Mouse (Mus musculus): ENCODE measurements around the gene Ubald1. TPM values are rescaled to one million over a fixed set of nuclear protein-coding genes. Genes with fewer than 3 reads are reported as not detected.

Gene Ubald1
- total and polyA plus RNA-seq, 2 experiments from 2014 or later = 37.7 to 79.2 TPM

DNA sequence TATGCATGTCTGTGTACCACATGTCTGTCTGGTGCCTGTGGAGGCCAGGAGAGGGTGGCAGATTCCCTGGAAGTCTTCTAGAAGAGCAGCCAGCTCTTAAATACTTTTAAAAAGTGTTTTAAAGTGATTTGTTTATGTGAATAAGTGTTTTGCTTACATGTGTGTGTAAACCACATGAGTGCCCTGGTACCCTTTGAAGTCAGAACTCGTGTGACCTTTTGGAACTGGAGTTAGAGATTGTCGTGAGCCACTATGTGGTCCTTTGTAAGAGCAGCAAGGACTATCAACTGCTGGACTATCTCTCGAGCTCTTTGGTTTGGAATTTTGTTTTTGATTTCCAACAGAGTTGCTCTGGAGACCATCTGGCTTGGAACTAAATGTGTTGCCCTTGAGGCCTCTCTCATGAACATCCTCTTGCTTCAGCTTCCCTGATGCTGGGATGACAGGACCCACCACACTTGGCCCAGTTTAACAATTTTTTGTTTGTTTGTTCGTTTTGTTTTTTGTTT, 10.1 kb upstream of the Ubald1 start:
- DNase-seq (no peak), ATAC-seq (no peak)
- H3K4me1 ChIP-seq (ENCODE audit: insufficient read depth) = peaks cover 16% of the 10 kb centered on the region
- 71% methylated on average over 4 of the region's 4 CpGs for WGBS
- H3K27ac ChIP-seq (ENCODE audit: low read depth, low read length) = no peak overlapping the region
- H3K4me2 ChIP-seq (ENCODE audit: low read depth) = no peak overlapping the region
- H3K27me3 ChIP-seq (ENCODE audit: insufficient read depth, low read length) = no peaks in the 10 kb centered on the region
- no peaks in the 10 kb centered on the region for H3K36me3 ChIP-seq (ENCODE audit: insufficient read depth)
- no peak for TF ChIP-seq CTCF (IDR thresholded peaks at IDR 0.05; ENCODE audit: low read depth)
- no peak overlapping the region for H3K9ac ChIP-seq
- H3K9me3 ChIP-seq (ENCODE audit: low read length) = no peaks in the 10 kb centered on the region
- no peak overlapping the region for H3K4me3 ChIP-seq (ENCODE audit: low read depth, low read length)

- TF ChIP-seq CTCF (IDR thresholded peaks at IDR 0.05; ENCODE audit: low read depth) = no peak
These were observed 6.5 kb upstream of the Ubald1 start for GRCm38 (mm10) chr16:4886690-4887020.

GRCm38 (mm10) chr16:4885760-4886689, 5.9 kb upstream of the Ubald1 start, which contains the start of gene Mgrn1:
Mgrn1 (plus strand) TSS chr16:4886249.
- peaks cover 16% of the 10 kb centered on the region for H3K4me1 ChIP-seq (ENCODE audit: insufficient read depth)

More at GRCm38 (mm10) chr16:4886690-4887020, 6.5 kb upstream of the Ubald1 start:
- H3K4me1 ChIP-seq (ENCODE audit: insufficient read depth) = peaks cover 16% of the 10 kb centered on the region
- no peaks in the 10 kb centered on the region for H3K36me3 ChIP-seq (ENCODE audit: insufficient read depth)
- H3K27ac ChIP-seq (ENCODE audit: low read depth, low read length) = peak overlapping the region; percentile 93
- no peaks in the 10 kb centered on the region for H3K9me3 ChIP-seq (ENCODE audit: low read length)
- H3K27me3 ChIP-seq (ENCODE audit: insufficient read depth, low read length) = no peaks in the 10 kb centered on the region
- 0% methylated on average over 8 of the region's 8 CpGs for WGBS
- DNase-seq (no peak), ATAC-seq (no peak; the same call in 1 of the 2 replicates)
- peak overlapping the region; percentile 88 for H3K4me3 ChIP-seq (ENCODE audit: low read depth, low read length)
- H3K4me2 ChIP-seq (ENCODE audit: low read depth) = peak overlapping the region; percentile 82
- peak overlapping the region; percentile 94 for H3K9ac ChIP-seq

GRCm38 (mm10) chr16:4884930-4885329, 4.8 kb upstream of the Ubald1 start:
- H3K4me2 ChIP-seq (ENCODE audit: low read depth) = no peak overlapping the region
- WGBS = 94% methylated on average over 10 of the region's 10 CpGs
- no peak for ATAC-seq

More at GRCm38 (mm10) chr16:4885760-4886689, 5.9 kb upstream of the Ubald1 start, which contains the start of gene Mgrn1:
- Histone ChIP-seq H3K9ac (peak within 1 kb of the TSS; percentile 94), H3K4me2 (ENCODE audit: low read depth) (peak within 1 kb of the TSS; percentile 82), H3K9me3 (ENCODE audit: low read length) (no peaks in the 10 kb centered on the region), H3K27ac (ENCODE audit: low read depth, low read length) (peak within 1 kb of the TSS; percentile 93), H3K27me3 (ENCODE audit: insufficient read depth, low read length) (no peaks in the 10 kb centered on the region), H3K4me3 (ENCODE audit: low read depth, low read length) (peak within 1 kb of the TSS; percentile 88), H3K36me3 (ENCODE audit: insufficient read depth) (no peaks in the 10 kb centered on the region)
- TF ChIP-seq CTCF (IDR thresholded peaks at IDR 0.05; ENCODE audit: low read depth) = no peak; the same call in 1 of the 2 replicates
- ATAC-seq (peak; percentile 92), DNase-seq (peak; percentile 94)
- WGBS = 1% methylated on average over 57 of the region's 74 CpGs

GRCm38 (mm10) chr16:4881400-4882351, 1.6 kb upstream of the Ubald1 start:
- no peaks in the 10 kb centered on the region for H3K27me3 ChIP-seq (ENCODE audit: insufficient read depth, low read length)
- H3K9ac ChIP-seq = peak overlapping the region; percentile 98
- H3K27ac ChIP-seq (ENCODE audit: low read depth, low read length) = peak overlapping the region; percentile 99
- ATAC-seq = no peak
- TF ChIP-seq CTCF (IDR thresholded peaks at IDR 0.05; ENCODE audit: low read depth) = no peak
- H3K36me3 ChIP-seq (ENCODE audit: insufficient read depth) = no peaks in the 10 kb centered on the region
- WGBS = 75% methylated on average over 10 of the region's 10 CpGs
- peak overlapping the region; percentile 88 for H3K4me3 ChIP-seq (ENCODE audit: low read depth, low read length)
- H3K9me3 ChIP-seq (ENCODE audit: low read length) = no peaks in the 10 kb centered on the region
- peak overlapping the region; percentile 93 for H3K4me2 ChIP-seq (ENCODE audit: low read depth)
- H3K4me1 ChIP-seq (ENCODE audit: insufficient read depth) = peaks cover 10% of the 10 kb centered on the region
- DNase-seq = no peak

More at GRCm38 (mm10) chr16:4884930-4885329, 4.8 kb upstream of the Ubald1 start:
- Histone ChIP-seq H3K4me1 (ENCODE audit: insufficient read depth) (peaks cover 16% of the 10 kb centered on the region), H3K36me3 (ENCODE audit: insufficient read depth) (no peaks in the 10 kb centered on the region), H3K9ac (no peak overlapping the region), H3K9me3 (ENCODE audit: low read length) (no peaks in the 10 kb centered on the region), H3K27me3 (ENCODE audit: insufficient read depth, low read length) (no peaks in the 10 kb centered on the region), H3K27ac (ENCODE audit: low read depth, low read length) (no peak overlapping the region), H3K4me3 (ENCODE audit: low read depth, low read length) (0 out of 2 replicates have a peak overlapping the region, but pooled peaks have one; percentile 88)
- TF ChIP-seq CTCF (IDR thresholded peaks at IDR 0.05; ENCODE audit: low read depth) = no peak
- DNase-seq = no peak

DNA sequence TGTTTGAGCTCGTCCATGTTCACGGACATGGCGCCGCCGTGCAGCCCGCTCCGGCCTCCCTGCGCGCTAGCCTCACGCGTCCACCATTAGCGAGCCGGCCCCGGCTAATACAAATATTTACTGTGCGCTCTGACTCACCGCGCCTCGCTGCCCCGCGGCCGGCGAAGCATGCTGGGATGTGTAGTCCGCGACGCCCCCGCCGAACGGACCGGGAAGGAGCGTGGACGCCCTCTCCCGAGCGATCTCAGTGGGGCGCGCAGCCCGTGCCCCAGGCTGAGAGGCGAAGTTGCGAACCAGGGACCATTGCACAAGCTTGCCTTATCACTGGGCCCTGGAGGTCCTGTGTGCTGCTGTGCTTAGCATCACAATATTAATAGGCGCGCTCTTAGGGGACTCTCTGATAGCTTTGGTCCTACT, 399 bp downstream of the Ubald1 start:
- Histone ChIP-seq H3K36me3 (ENCODE audit: insufficient read depth) (peaks cover 11% of the 10 kb centered on the region; the same call in 1 of the 2 replicates), H3K27ac (ENCODE audit: low read depth, low read length) (peak overlapping the region; percentile 98)

More for the DNA sequence above, 399 bp downstream of the Ubald1 start:
- TF ChIP-seq CTCF (IDR thresholded peaks at IDR 0.05; ENCODE audit: low read depth) = peak; percentile 63
- WGBS = 2% methylated on average over 40 of the region's 40 CpGs
- Histone ChIP-seq H3K4me3 (ENCODE audit: low read depth, low read length) (peak overlapping the region; percentile 88), H3K4me1 (ENCODE audit: insufficient read depth) (peaks cover 10% of the 10 kb centered on the region), H3K4me2 (ENCODE audit: low read depth) (peak overlapping the region; percentile 75), H3K9me3 (ENCODE audit: low read length) (no peaks in the 10 kb centered on the region), H3K9ac (peak overlapping the region; percentile 92), H3K27me3 (ENCODE audit: insufficient read depth, low read length) (no peaks in the 10 kb centered on the region)
- DNase-seq (peak; percentile 90), ATAC-seq (peak; percentile 66)

Data from forebrain, postnatal 0 days (tissue).